Mouse (Mus musculus) adrenal gland, postnatal 25 days (tissue): Measurements from ENCODE around the gene Mcu. TPM values are rescaled to one million over a fixed set of nuclear protein-coding genes. Genes with fewer than 3 reads are reported as not detected.

Experiments used
- DNase-seq: peaks from one replicate; pipeline ENCODE4 v3.0.0; 2021; ENCODE audit warnings: mixed read lengths
- total RNA-seq: library from RNA; stranded (reverse); gene quantifications from 2 replicates; pipeline ENCODE4 v1.2.3, GENCODE M21; 2021

The Mcu gene
- total RNA-seq, 1 experiment from 2014 or later: 52.3 TPM

- DNase-seq: no peak
Measured at GRCm38 (mm10) chr10:59537579-59537978, 78.9 kb downstream of the Mcu start.

- DNase-seq: no peak
Measured at GRCm38 (mm10) chr10:59532256-59532655, 84.2 kb downstream of the Mcu start.

DNA sequence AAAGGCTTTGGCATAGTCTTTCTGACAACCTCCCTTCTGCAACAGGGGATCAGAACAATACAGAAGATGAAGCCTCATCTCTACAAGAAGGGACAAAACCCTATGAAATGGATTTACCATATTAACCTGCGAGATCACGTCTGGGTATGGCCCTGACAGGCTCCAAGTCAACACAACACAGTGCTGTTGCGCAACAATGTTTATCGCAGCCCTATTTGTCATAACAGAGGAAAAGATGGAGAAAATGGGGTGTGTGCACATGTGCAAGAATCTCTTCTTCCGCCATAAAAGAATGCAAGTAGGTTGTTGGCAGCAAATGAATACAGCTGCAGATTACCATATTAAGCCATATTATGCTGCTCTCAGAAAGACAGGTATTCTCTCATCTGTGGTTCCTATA lies 88.7 kb downstream of the Mcu start:
- DNase-seq: no peak

DNA sequence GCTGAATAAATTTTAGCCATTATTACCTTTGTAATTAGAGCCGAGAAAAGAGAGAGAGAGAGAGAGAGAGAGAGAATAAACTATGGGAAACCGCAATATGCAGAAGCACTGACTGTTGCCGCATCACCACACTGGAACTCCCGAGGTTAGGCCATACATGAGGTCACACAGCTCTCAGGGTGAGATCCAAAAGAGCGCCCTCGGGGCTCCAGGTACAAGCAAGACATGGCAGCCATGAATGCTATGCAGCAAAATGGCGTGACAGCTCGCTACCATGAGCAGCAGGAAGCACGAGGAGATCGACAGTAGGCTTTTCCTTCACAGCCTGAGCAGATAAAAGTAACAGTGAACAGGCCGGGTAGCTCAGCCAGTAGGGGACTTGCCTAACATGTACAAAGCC lies 89.2 kb downstream of the Mcu start:
- no peak for DNase-seq

GRCm38 (mm10) chr10:59524675-59525074 lies 91.8 kb downstream of the Mcu start:
- no peak for DNase-seq

GRCm38 (mm10) chr10:59523826-59524331 lies 92.6 kb downstream of the Mcu start:
- DNase-seq: no peak

GRCm38 (mm10) chr10:59520701-59521100 lies 95.8 kb downstream of the Mcu start:
- DNase-seq: no peak

DNA sequence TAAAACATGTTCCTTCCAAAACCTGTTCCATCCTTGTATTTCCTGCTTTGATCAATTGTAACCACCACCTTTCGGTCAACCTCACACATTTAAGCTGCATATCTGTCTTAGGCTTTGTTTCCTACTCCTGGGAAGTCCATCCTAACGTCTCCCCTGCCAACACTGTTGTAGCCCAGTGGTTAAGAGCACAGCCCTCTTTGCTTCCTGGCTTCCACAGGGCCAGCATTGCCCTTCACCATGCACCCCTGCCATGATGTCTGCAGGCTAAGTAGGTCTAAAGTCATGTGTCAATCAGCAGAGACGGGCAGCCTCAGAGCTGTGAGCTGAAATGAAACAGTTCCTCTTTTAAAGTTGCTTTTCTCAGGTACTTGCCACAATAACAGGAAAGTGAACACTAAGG lies 97.1 kb downstream of the Mcu start:
- no peak for DNase-seq

DNA sequence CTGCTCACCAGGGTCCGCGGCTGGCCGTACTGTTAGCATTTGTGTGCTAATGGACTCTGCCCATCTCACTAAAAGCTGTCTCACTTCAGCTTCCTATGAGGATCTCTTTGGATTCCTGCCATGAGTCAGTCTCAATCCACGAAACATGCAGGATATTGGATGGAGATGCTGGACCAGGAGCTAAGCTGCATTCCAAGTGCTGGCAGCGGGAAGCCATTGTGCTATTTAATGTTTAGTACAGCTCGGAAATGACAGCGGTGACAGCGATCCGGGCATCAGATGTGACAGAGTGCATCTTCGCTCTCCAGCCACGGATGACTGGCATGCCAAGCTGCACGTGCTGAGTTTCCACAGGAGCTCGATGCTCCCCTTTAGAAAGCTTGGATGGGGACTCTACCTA lies 99.3 kb downstream of the Mcu start:
- no peak for DNase-seq

GRCm38 (mm10) chr10:59514739-59515464 lies 101.6 kb downstream of the Mcu start:
- no peak for DNase-seq

DNA sequence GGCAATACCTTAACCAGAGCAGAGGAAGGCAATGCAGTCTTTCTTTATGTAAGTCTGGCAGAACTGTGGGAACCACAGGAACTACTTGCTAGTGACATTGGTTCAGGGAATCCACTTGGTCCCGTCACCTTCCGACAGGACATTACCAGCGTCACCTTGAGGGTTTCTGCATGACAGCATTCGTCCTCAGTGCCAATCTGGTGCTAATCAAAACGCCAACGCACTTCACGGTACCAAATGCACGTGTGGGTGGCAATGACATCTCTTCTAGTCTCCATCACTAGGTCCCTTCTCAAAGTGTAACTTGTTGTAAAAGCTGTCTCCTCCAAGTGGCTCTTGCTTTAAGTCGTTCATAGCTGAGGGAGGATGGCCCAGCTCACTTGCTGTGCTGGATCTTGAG lies 104.3 kb downstream of the Mcu start:
- no peak for DNase-seq

- no peak for DNase-seq
Measured at GRCm38 (mm10) chr10:59511427-59511963, 105.0 kb downstream of the Mcu start.

DNA sequence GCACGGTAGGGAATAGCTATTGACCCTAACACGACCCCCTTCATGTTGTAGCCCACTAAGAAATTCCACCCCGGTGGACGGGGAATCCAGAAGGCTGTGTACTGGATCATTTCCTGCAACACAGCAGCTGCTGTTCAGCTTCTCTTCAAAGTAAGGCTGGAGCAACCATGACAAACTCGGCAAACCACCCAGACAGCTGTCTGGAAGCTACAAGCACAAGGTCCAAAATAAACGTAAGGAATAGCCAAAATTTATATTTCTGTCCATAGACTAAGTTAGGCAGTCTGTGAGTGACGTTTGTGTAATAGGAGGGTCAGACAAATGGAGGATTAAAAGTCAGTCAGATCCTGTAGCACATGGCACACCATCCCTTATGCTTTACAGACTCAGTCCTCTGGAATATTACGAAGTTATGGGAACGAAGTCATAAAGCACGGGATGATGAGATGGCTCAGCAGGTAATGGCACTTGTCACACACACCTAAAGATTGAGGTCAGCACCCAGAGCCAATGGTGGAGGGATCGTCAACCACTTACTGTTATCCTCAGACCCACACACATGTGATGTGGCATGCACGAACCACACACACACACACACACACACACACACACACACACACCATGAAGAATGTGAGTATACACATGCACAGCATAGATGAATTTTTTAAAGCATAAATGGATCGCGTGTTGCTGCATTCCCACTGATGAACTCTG lies 105.6 kb downstream of the Mcu start:
- no peak for DNase-seq

- no peak for DNase-seq
Measured at GRCm38 (mm10) chr10:59509197-59509596, 107.3 kb downstream of the Mcu start.

- no peak for DNase-seq
Measured at GRCm38 (mm10) chr10:59506711-59507110, 109.8 kb downstream of the Mcu start.

DNA sequence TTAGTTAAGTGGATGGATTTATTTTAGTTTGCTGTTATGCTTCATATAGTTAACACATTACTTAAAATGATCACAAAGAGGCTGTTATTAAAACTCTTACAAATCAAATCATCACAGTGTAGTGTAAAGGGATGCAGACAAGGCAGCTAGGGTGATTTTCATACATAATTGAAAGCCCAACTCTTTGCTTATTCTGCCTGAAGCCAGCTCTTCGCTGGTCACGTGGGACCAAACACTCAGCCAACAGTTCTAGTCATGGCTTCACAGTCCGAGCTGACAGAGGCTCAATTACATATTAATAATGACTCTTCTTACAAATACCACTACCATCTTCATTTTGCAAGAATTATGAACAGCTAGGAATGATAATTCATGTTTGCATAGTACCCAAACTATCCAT lies 112.2 kb downstream of the Mcu start:
- no peak for DNase-seq

- DNase-seq: no peak
Measured at GRCm38 (mm10) chr10:59503433-59504210, 112.9 kb downstream of the Mcu start.

GRCm38 (mm10) chr10:59502381-59502780 lies 114.1 kb downstream of the Mcu start:
- no peak for DNase-seq

DNA sequence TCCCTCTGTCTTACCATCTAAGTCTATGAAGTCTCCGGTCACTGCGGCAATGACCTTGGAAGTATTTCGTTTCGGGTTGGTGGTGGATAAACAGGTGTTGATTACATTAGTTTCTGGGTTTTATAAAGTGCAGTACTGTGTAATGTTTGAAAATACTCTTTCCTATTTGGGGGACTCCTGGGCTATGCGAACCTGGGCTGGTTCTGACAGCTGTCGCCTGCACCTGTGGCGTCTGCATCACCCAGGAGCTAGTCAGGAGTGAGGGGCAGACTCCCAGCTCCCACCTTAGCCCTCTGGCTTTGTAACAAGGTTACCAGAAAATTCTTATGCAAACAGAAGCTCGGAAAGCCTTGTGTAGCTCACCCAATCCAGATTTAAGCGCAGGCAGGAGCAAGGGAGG lies 114.7 kb downstream of the Mcu start:
- DNase-seq: no peak

- no peak for DNase-seq
Measured at GRCm38 (mm10) chr10:59500225-59500624, 116.3 kb downstream of the Mcu start.

DNA sequence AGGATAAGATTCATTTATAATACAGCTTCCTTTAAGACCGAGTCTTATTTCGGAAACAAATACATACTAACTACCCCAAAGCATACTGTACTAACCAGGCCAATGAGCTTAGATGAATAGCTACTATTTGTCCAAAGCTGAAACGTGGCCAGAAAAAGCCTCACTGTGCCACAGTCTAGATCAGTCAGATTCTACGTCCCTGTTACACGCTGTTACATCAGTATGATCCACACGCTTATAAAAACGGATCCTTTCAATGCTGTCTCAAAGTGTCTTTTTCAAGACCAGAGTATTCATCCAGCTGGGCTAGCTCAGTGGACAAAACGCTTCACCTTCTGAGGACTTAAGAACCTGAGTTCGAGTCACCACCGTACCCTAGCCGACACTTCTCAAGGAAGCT lies 119.5 kb downstream of the Mcu start:
- no peak for DNase-seq

GRCm38 (mm10) chr10:59494917-59495316 lies 121.6 kb downstream of the Mcu start:
- DNase-seq: no peak

DNA sequence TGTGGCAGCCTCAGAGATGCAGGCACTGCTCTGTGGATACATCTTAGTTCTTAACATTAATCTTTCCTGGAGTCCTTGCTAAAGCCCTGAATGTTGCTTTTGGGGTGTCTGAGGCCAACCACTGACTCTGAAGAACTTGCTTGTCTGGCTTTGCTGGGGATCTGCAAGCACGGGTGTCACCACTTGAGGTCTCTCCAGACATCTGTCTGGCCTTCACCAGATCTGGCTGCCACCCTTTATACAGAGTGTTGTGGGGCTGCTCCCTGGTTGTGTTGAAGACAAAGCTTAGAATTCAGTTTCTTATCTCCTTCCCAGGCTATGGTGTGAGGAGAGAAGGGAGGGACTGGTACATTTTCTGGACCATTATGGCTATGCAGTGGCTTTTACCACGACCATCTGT lies 122.4 kb downstream of the Mcu start:
- DNase-seq: peak; percentile 24
